Mouse (Mus musculus) midbrain, embryonic 12.5 days (tissue): ENCODE data around the gene Meis1. TPM values are rescaled to one million over a fixed set of nuclear protein-coding genes. Genes with fewer than 3 reads are reported as not detected.

Source experiments
- ATAC-seq: fragments of 200-750 bp; cut with Nextera tagmentation; 2 replicates; pipeline ENCODE4 v1.8.0; 2017; ENCODE audit warnings: low read depth, moderate TSS enrichment, moderate library complexity; ENCODE audit not compliant: low FRiP score
- H3K27ac ChIP-seq: fragments of 300-500 bp; sonication (generic); replicated peaks from 2 replicates; pipeline ENCODE4 v1.5.1; 2016; ENCODE audit warnings: mild to moderate bottlenecking
- H3K27me3 ChIP-seq: fragments of 300-500 bp; sonication (generic); 2 replicates; pipeline ENCODE4 v1.6.1; 2016; ENCODE audit warnings: mild to moderate bottlenecking
- H3K36me3 ChIP-seq: fragments of 300-500 bp; sonication (generic); 2 replicates; pipeline ENCODE4 v1.6.1; 2016
- H3K4me1 ChIP-seq: fragments of 300-500 bp; sonication (generic); 2 replicates; pipeline ENCODE4 v1.6.1; 2016
- H3K4me2 ChIP-seq: fragments of 300-500 bp; sonication (generic); replicated peaks from 2 replicates; pipeline ENCODE4 v1.6.1; 2016; ENCODE audit warnings: mild to moderate bottlenecking, moderate library complexity
- H3K4me3 ChIP-seq: fragments of 300-500 bp; sonication (generic); 2 replicates; pipeline ENCODE4 v1.5.1; 2016; ENCODE audit warnings: mild to moderate bottlenecking
- H3K9ac ChIP-seq: fragments of 300-500 bp; sonication (generic); replicated peaks from 2 replicates; pipeline ENCODE4 v1.6.1; 2016; ENCODE audit warnings: mild to moderate bottlenecking, moderate library complexity
- H3K9me3 ChIP-seq: fragments of 300-500 bp; sonication (generic); 2 replicates; pipeline ENCODE4 v1.6.1; 2016; ENCODE audit warnings: mild to moderate bottlenecking
- WGBS: fragments of 180-500 bp; shearing (Covaris S2); methylation state at CpG from one replicate; pipeline ENCODE4 v1.1.7; 2016; 5-methylcytosine and 5-hydroxymethylcytosine counted together
- polyA plus RNA-seq: library from polyadenylated mRNA; unstranded; fragments of >200 nt; fragmentation: Nextera tagmentation; extraction: Ambion mirVana; gene quantifications from 2 replicates; pipeline ENCODE4 v1.2.1, GENCODE M21; 2016

Gene Meis1
- polyA plus RNA-seq, 1 experiment from 2014 or later: 44.8 TPM

DNA sequence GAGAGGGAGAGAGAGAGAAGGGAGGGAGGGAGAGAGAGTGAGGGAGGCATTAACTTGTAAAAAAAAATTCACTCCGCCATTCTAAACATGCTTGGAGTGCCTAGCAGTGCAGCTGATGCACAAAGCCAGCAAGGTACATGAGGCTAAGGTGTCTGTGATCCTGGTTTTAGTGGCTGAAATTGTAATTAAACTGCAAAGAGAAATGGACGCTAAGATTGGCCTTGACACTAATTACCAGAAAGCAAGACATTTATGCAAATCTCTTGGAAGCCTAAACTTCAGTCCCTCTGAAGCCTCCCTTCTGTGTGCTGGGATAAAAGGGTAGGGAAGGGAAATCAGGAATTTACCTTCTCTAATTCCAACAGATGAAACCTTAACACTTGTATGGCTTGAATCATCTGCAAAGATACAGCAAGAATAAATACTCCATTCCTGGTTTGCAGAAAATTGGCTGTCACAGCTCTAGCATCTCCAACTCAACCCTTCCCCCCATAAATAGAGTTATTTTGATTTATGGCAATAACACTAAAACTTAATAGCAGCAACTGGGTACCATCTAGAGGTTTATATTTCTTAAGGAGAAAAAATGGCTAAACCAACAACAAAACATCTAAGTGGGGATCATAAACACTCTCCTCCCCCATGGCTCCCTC, 6.2 kb downstream of the Meis1 start:
- Histone ChIP-seq H3K4me2 (peak overlapping the region; percentile 91), H3K4me1 (peaks cover 72% of the 10 kb centered on the region), H3K27ac (no peak overlapping the region), H3K9me3 (no peaks in the 10 kb centered on the region), H3K4me3 (peak overlapping the region; percentile 69; the same call in 1 of the 2 replicates), H3K9ac (no peak overlapping the region), H3K36me3 (no peaks in the 10 kb centered on the region), H3K27me3 (peaks cover 39% of the 10 kb centered on the region)
- ATAC-seq: no peak
- WGBS: 11% methylated on average over 2 of the region's 2 CpGs

DNA sequence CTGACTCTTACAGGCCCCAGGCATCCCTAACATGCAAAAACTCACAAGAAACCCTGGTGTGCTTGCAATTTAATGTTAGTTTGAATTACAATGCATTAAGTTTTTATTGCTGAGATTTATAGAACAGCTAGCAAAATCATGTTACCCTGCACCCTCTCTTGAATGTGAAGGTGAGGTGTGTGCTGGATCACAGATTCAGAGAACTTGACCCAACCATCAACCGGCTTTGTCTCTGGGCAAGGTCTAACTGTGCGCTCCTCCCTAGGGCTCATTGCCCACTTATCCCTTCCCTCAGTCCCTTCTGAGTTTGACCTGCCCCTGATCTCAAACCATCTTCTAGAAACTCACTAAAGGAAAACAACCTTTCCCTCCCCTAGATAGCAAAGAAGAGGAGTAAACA, 6.8 kb downstream of the Meis1 start:
- 33% methylated on average over 2 of the region's 2 CpGs for WGBS
- Histone ChIP-seq H3K9ac (no peak overlapping the region), H3K36me3 (no peaks in the 10 kb centered on the region), H3K4me2 (peak overlapping the region; percentile 91), H3K9me3 (no peaks in the 10 kb centered on the region), H3K4me3 (no peak overlapping the region), H3K27ac (no peak overlapping the region), H3K27me3 (peaks cover 44% of the 10 kb centered on the region), H3K4me1 (peaks cover 77% of the 10 kb centered on the region)
- ATAC-seq: no peak

DNA sequence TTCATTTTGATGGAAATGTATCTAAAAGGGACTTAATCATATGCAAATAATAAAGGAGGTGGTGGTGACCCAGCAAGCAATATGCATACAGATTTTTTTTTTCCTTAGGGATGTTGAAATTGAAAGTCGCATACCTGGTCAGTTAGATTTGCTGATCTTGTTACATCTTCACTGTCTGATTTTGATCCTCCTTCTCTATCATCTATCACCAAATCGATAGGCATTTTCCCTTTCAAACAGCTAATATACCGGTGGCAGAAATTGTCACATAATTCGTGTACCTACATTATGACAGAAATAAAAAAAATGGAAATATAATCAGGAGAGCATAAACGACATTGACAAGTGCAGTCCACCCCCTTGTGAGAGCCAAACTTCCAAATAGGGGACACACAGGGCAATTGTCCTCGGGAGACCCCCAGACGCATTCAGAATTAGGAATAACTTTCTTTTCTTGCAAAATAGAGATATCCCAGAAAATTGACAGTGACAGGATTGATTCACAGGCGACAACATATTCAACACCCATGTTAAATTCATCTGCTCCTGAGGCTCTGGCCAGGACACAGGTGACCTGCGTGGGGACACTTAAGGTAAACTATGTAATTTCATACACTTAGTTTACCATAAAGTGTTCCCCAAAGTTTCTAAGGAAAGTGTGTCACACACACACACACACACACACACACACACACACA, 7.5 kb downstream of the Meis1 start:
- H3K36me3 ChIP-seq: no peaks in the 10 kb centered on the region
- peaks cover 46% of the 10 kb centered on the region for H3K27me3 ChIP-seq
- 18% methylated on average over 9 of the region's 9 CpGs for WGBS
- peak overlapping the region; percentile 47; the same call in 1 of the 2 replicates for H3K4me2 ChIP-seq
- H3K27ac ChIP-seq: no peak overlapping the region
- peaks cover 71% of the 10 kb centered on the region for H3K4me1 ChIP-seq
- 0 out of 2 replicates have a peak overlapping the region, but pooled peaks have one; percentile 12 for H3K4me3 ChIP-seq
- H3K9ac ChIP-seq: no peak overlapping the region
- no peaks in the 10 kb centered on the region for H3K9me3 ChIP-seq
- no peak for ATAC-seq

GRCm38 (mm10) chr11:19010396-19010811, 8.4 kb downstream of the Meis1 start:
- H3K9ac ChIP-seq: peak overlapping the region; percentile 44
- H3K4me2 ChIP-seq: peak overlapping the region; percentile 47
- ATAC-seq: peak; percentile 50
- no peaks in the 10 kb centered on the region for H3K36me3 ChIP-seq
- H3K4me1 ChIP-seq: peaks cover 65% of the 10 kb centered on the region
- peaks cover 50% of the 10 kb centered on the region for H3K27me3 ChIP-seq
- 0 out of 2 replicates have a peak overlapping the region, but pooled peaks have one; percentile 35 for H3K27ac ChIP-seq
- peak overlapping the region; percentile 19 for H3K4me3 ChIP-seq
- no peaks in the 10 kb centered on the region for H3K9me3 ChIP-seq
- 5% methylated on average over 14 of the region's 14 CpGs for WGBS

GRCm38 (mm10) chr11:19009536-19010395, 9.0 kb downstream of the Meis1 start:
- WGBS: 15% methylated on average over 17 of the region's 17 CpGs
- no peaks in the 10 kb centered on the region for H3K36me3 ChIP-seq
- H3K4me1 ChIP-seq: peaks cover 60% of the 10 kb centered on the region
- no peak for ATAC-seq
- peak overlapping the region; percentile 19 for H3K4me3 ChIP-seq
- no peaks in the 10 kb centered on the region for H3K9me3 ChIP-seq
- 0 out of 2 replicates have a peak overlapping the region, but pooled peaks have one; percentile 35 for H3K27ac ChIP-seq
- H3K9ac ChIP-seq: peak overlapping the region; percentile 44
- peaks cover 50% of the 10 kb centered on the region for H3K27me3 ChIP-seq
- peak overlapping the region; percentile 47 for H3K4me2 ChIP-seq

- WGBS: 22% methylated on average over 13 of the region's 13 CpGs
- no peak for ATAC-seq
- Histone ChIP-seq H3K4me3 (0 out of 2 replicates have a peak overlapping the region, but pooled peaks have one; percentile 3), H3K36me3 (no peaks in the 10 kb centered on the region), H3K9ac (no peak overlapping the region), H3K4me1 (peaks cover 50% of the 10 kb centered on the region), H3K9me3 (no peaks in the 10 kb centered on the region), H3K27ac (no peak overlapping the region), H3K27me3 (peaks cover 49% of the 10 kb centered on the region), H3K4me2 (peak overlapping the region; percentile 52)
Measured at GRCm38 (mm10) chr11:19008610-19009384, 10.0 kb downstream of the Meis1 start.

GRCm38 (mm10) chr11:19007541-19008424, 11.0 kb downstream of the Meis1 start:
- H3K9ac ChIP-seq: peak overlapping the region; percentile 37
- WGBS: 6% methylated on average over 45 of the region's 45 CpGs
- H3K4me1 ChIP-seq: peaks cover 40% of the 10 kb centered on the region
- H3K9me3 ChIP-seq: no peaks in the 10 kb centered on the region
- peak overlapping the region; percentile 32 for H3K4me3 ChIP-seq
- ATAC-seq: peak; percentile 61
- peak overlapping the region; percentile 52; the same call in 1 of the 2 replicates for H3K27ac ChIP-seq
- H3K36me3 ChIP-seq: no peaks in the 10 kb centered on the region
- peaks cover 41% of the 10 kb centered on the region for H3K27me3 ChIP-seq
- H3K4me2 ChIP-seq: peak overlapping the region; percentile 52

DNA sequence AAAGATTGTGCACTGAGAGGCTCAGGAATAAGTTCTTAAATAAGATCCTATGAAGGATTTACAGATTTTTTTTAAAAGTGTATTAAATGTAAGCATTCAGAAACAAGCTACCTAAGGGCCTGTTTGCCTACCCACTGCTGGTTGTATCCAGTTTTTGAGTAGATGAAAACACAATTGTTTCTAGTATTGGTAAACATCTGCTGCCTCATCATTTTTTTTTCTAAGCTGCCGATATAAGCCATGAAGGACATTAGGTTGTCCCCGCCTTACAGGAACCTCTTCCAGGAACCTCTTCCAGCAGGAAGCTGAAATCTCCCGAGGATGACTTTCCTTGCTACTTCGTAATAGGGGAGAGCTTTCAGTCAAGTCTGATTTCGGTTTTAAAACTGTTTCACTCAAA, 11.7 kb downstream of the Meis1 start:
- Histone ChIP-seq H3K27me3 (peaks cover 34% of the 10 kb centered on the region), H3K27ac (no peak overlapping the region), H3K4me3 (no peak overlapping the region)

DNA sequence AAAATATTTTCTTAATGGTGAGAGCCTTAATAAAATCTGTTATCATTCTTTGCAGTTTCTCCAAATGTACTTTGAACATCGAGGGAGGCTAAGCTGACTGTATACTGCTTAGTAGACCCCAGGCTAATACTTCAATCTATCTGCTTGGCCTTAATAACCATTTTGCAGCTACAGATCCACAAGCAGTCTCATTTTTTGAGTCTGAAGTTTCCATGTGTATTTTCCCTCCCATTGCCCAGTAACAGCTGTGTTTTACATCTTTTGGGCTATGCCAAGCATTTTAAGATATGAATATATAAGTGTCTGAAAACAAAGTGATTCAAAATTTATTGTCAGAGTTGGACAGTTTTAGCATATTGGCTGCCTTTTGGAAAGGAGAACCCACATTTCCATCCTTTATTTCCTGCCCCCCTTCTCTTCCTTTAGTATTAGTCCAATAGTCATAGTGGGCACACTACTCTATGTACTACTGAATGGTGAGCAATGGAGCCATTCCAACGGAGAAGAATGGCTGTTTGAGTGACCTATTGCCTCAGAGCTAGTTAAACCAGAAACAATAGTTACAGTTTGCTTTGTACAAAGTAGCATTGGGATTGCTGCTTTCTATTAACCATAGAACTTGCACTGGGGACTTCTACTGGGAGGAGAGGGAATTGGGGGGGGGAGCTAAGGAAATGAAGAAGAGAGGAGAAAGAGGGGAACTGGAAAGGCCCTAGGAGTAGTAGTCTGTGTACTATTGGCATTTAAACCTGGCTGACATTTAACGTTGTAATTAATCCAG, 12.7 kb downstream of the Meis1 start:
- peaks cover 27% of the 10 kb centered on the region for H3K27me3 ChIP-seq
- 44% methylated on average over 3 of the region's 3 CpGs for WGBS

More for the DNA sequence above, 11.7 kb downstream of the Meis1 start:
- Histone ChIP-seq H3K9ac (no peak overlapping the region), H3K9me3 (no peaks in the 10 kb centered on the region), H3K4me2 (0 out of 2 replicates have a peak overlapping the region, but pooled peaks have one; percentile 52), H3K36me3 (no peaks in the 10 kb centered on the region), H3K4me1 (peaks cover 33% of the 10 kb centered on the region)
- no peak for ATAC-seq
- WGBS: 37% methylated on average over 5 of the region's 5 CpGs

More for the DNA sequence above, 12.7 kb downstream of the Meis1 start:
- Histone ChIP-seq H3K36me3 (no peaks in the 10 kb centered on the region), H3K4me1 (peaks cover 28% of the 10 kb centered on the region), H3K9ac (no peak overlapping the region), H3K4me3 (no peak overlapping the region), H3K27ac (no peak overlapping the region), H3K9me3 (no peaks in the 10 kb centered on the region), H3K4me2 (no peak overlapping the region)
- ATAC-seq: no peak
